Mouse (Mus musculus) liver, embryonic 13.5 days (tissue): Measurements from ENCODE around the gene Atp5mpl. TPM values are rescaled to one million over a fixed set of nuclear protein-coding genes. Genes with fewer than 3 reads are reported as not detected.
A peak's percentile ranks its signal among the peaks of the same experiment; 100 is the strongest.

Experiments used
- ATAC-seq: fragments of 200-750 bp; cut with Nextera tagmentation; 2 replicates; pipeline ENCODE4 v1.8.0; 2017; ENCODE audit warnings: low read depth, mild to moderate bottlenecking, moderate number of reproducible peaks, moderate library complexity
- DNase-seq: peaks from one replicate; pipeline ENCODE4 v3.0.0; 2022
- H3K27ac ChIP-seq: fragments of 300-500 bp; sonication (generic); 2 replicates; pipeline ENCODE4 v1.5.1; 2015; ENCODE audit warnings: moderate library complexity, mild to moderate bottlenecking, inconsistent platforms
- H3K27me3 ChIP-seq: fragments of 300-500 bp; sonication (generic); 2 replicates; pipeline ENCODE4 v1.6.1; 2015; ENCODE audit warnings: mild to moderate bottlenecking, inconsistent platforms
- H3K36me3 ChIP-seq: fragments of 300-500 bp; sonication (generic); 2 replicates; pipeline ENCODE4 v1.6.1; 2015; ENCODE audit warnings: mild to moderate bottlenecking, inconsistent platforms
- H3K4me1 ChIP-seq: fragments of 300-500 bp; sonication (generic); replicated peaks from 2 replicates; pipeline ENCODE4 v1.6.1; 2015; ENCODE audit warnings: inconsistent platforms
- H3K4me2 ChIP-seq: fragments of 300-500 bp; sonication (generic); 2 replicates; pipeline ENCODE4 v1.6.1; 2015; ENCODE audit warnings: inconsistent platforms, mild to moderate bottlenecking, moderate library complexity
- H3K4me3 ChIP-seq: fragments of 300-500 bp; sonication (generic); replicated peaks from 2 replicates; pipeline ENCODE4 v1.5.1; 2015; ENCODE audit warnings: mild to moderate bottlenecking, inconsistent platforms
- H3K9ac ChIP-seq: fragments of 300-500 bp; sonication (generic); 2 replicates; pipeline ENCODE4 v1.6.1; 2015; ENCODE audit warnings: mild to moderate bottlenecking, inconsistent platforms
- H3K9me3 ChIP-seq: fragments of 300-500 bp; sonication (generic); replicated peaks from 2 replicates; pipeline ENCODE4 v1.6.1; 2016; ENCODE audit warnings: inconsistent platforms
- WGBS: fragments of 180-500 bp; shearing (Covaris S2); methylation state at CpG from one replicate; pipeline ENCODE4 v1.1.7; 2015; ENCODE audit not compliant: insufficient replicate concordance; 5-methylcytosine and 5-hydroxymethylcytosine counted together
- polyA plus RNA-seq: library from polyadenylated mRNA; unstranded; fragments of >200 nt; fragmentation: Nextera tagmentation; extraction: Ambion mirVana; gene quantifications from 2 replicates; pipeline ENCODE4 v1.2.1, GENCODE M21; 2015

Gene Atp5mpl
- polyA plus RNA-seq, 1 experiment from 2014 or later, result 627 TPM

- ATAC-seq (no peak), DNase-seq (no peak)
- no peak overlapping the region for H3K27ac ChIP-seq
- H3K9ac ChIP-seq, result no peak overlapping the region
- WGBS, result 61% methylated on average over 3 of the region's 3 CpGs
- no peaks in the 10 kb centered on the region for H3K27me3 ChIP-seq
- no peaks in the 10 kb centered on the region for H3K36me3 ChIP-seq
- H3K4me3 ChIP-seq, result no peak overlapping the region
- H3K4me1 ChIP-seq, result peaks cover 34% of the 10 kb centered on the region
- H3K4me2 ChIP-seq, result no peak overlapping the region
- no peaks in the 10 kb centered on the region for H3K9me3 ChIP-seq
These were observed 34.3 kb downstream of the Atp5mpl start for GRCm38 (mm10) chr12:111932513-111932912.

- H3K27ac ChIP-seq, result no peak overlapping the region
- no peak overlapping the region for H3K9ac ChIP-seq
- DNase-seq (no peak), ATAC-seq (no peak)
- H3K9me3 ChIP-seq, result no peaks in the 10 kb centered on the region
- H3K27me3 ChIP-seq, result no peaks in the 10 kb centered on the region
- WGBS, result 71% methylated on average over 9 of the region's 9 CpGs
- H3K4me1 ChIP-seq, result peaks cover 25% of the 10 kb centered on the region
- no peak overlapping the region for H3K4me2 ChIP-seq
- no peaks in the 10 kb centered on the region for H3K36me3 ChIP-seq
- H3K4me3 ChIP-seq, result no peak overlapping the region
These were observed 35.3 kb downstream of the Atp5mpl start for GRCm38 (mm10) chr12:111931411-111932025.

- DNase-seq, result no peak
- Histone ChIP-seq H3K4me3 (no peak overlapping the region), H3K27ac (no peak overlapping the region), H3K4me1 (peaks cover 25% of the 10 kb centered on the region), H3K4me2 (no peak overlapping the region), H3K36me3 (no peaks in the 10 kb centered on the region), H3K27me3 (no peaks in the 10 kb centered on the region), H3K9me3 (no peaks in the 10 kb centered on the region), H3K9ac (no peak overlapping the region)
- ATAC-seq, result no peak
- WGBS, result 80% methylated on average over 18 of the region's 18 CpGs
These were observed 38.3 kb downstream of the Atp5mpl start for GRCm38 (mm10) chr12:111928411-111928966.

GRCm38 (mm10) chr12:111927338-111927737 is 39.4 kb downstream of the Atp5mpl start:
- no peak overlapping the region for H3K4me2 ChIP-seq
- no peak overlapping the region for H3K9ac ChIP-seq
- H3K9me3 ChIP-seq, result no peaks in the 10 kb centered on the region
- WGBS, result 62% methylated on average over 1 of the region's 1 CpGs
- no peak overlapping the region for H3K4me3 ChIP-seq
- ATAC-seq (no peak), DNase-seq (no peak)
- peaks cover 24% of the 10 kb centered on the region for H3K4me1 ChIP-seq
- no peaks in the 10 kb centered on the region for H3K36me3 ChIP-seq
- H3K27ac ChIP-seq, result no peak overlapping the region
- H3K27me3 ChIP-seq, result no peaks in the 10 kb centered on the region

GRCm38 (mm10) chr12:111923117-111923516 is 43.7 kb downstream of the Atp5mpl start:
- Histone ChIP-seq H3K4me3 (no peak overlapping the region), H3K27me3 (peaks cover 4% of the 10 kb centered on the region), H3K9ac (peak overlapping the region; percentile 19; the same call in 1 of the 2 replicates), H3K36me3 (no peaks in the 10 kb centered on the region), H3K27ac (peak overlapping the region; percentile 54), H3K4me2 (no peak overlapping the region), H3K9me3 (no peaks in the 10 kb centered on the region), H3K4me1 (peaks cover 20% of the 10 kb centered on the region)
- ATAC-seq (peak; percentile 79), DNase-seq (peak; percentile 28)
- 45% methylated on average over 6 of the region's 6 CpGs for WGBS

- Histone ChIP-seq H3K4me2 (no peak overlapping the region), H3K27me3 (peaks cover 10% of the 10 kb centered on the region), H3K36me3 (no peaks in the 10 kb centered on the region), H3K4me3 (no peak overlapping the region), H3K27ac (no peak overlapping the region), H3K9ac (no peak overlapping the region), H3K9me3 (no peaks in the 10 kb centered on the region), H3K4me1 (peaks cover 20% of the 10 kb centered on the region)
- WGBS, result 22% methylated on average over 9 of the region's 9 CpGs
- no peak for DNase-seq
- no peak for ATAC-seq
These were observed 46.7 kb downstream of the Atp5mpl start for GRCm38 (mm10) chr12:111920046-111920445.

- no peaks in the 10 kb centered on the region for H3K9me3 ChIP-seq
- H3K27me3 ChIP-seq, result peaks cover 10% of the 10 kb centered on the region
- ATAC-seq, result no peak
- DNase-seq, result no peak
- no peak overlapping the region for H3K4me3 ChIP-seq
- H3K9ac ChIP-seq, result no peak overlapping the region
- H3K4me1 ChIP-seq, result peaks cover under 1% of the 10 kb centered on the region; the same call in 1 of the 2 replicates
- WGBS, result 49% methylated on average over 12 of the region's 12 CpGs
- H3K36me3 ChIP-seq, result no peaks in the 10 kb centered on the region
- no peak overlapping the region; the same call in 1 of the 2 replicates for H3K27ac ChIP-seq
- no peak overlapping the region for H3K4me2 ChIP-seq
These were observed 50.1 kb downstream of the Atp5mpl start for GRCm38 (mm10) chr12:111916514-111917217.

GRCm38 (mm10) chr12:111915781-111916180 is 51.0 kb downstream of the Atp5mpl start:
- ATAC-seq (no peak), DNase-seq (no peak)
- Histone ChIP-seq H3K4me1 (peaks cover 7% of the 10 kb centered on the region; the same call in 1 of the 2 replicates), H3K4me2 (no peak overlapping the region), H3K27me3 (peaks cover 17% of the 10 kb centered on the region), H3K4me3 (no peak overlapping the region), H3K9ac (no peak overlapping the region), H3K36me3 (no peaks in the 10 kb centered on the region), H3K9me3 (no peaks in the 10 kb centered on the region), H3K27ac (no peak overlapping the region)
- WGBS, result 79% methylated on average over 6 of the region's 6 CpGs

- H3K4me2 ChIP-seq, result no peak overlapping the region
- H3K27me3 ChIP-seq, result peaks cover 22% of the 10 kb centered on the region
- peaks cover 14% of the 10 kb centered on the region for H3K4me1 ChIP-seq
- no peak for DNase-seq
- H3K9ac ChIP-seq, result no peak overlapping the region
- no peak for ATAC-seq
- 31% methylated on average over 3 of the region's 3 CpGs for WGBS
- H3K4me3 ChIP-seq, result no peak overlapping the region
- H3K27ac ChIP-seq, result no peak overlapping the region
- H3K9me3 ChIP-seq, result no peaks in the 10 kb centered on the region
- no peaks in the 10 kb centered on the region for H3K36me3 ChIP-seq
These were observed 52.7 kb downstream of the Atp5mpl start for GRCm38 (mm10) chr12:111914031-111914430.

GRCm38 (mm10) chr12:111912802-111913201 is 54.0 kb downstream of the Atp5mpl start:
- Histone ChIP-seq H3K4me2 (no peak overlapping the region), H3K4me3 (no peak overlapping the region), H3K9me3 (no peaks in the 10 kb centered on the region), H3K36me3 (no peaks in the 10 kb centered on the region), H3K9ac (no peak overlapping the region), H3K27me3 (peaks cover 21% of the 10 kb centered on the region), H3K27ac (no peak overlapping the region), H3K4me1 (peaks cover 23% of the 10 kb centered on the region)
- ATAC-seq (no peak), DNase-seq (no peak)
- WGBS, result 71% methylated on average over 7 of the region's 7 CpGs

- H3K27me3 ChIP-seq, result peaks cover 18% of the 10 kb centered on the region
- 68% methylated on average over 2 of the region's 2 CpGs for WGBS
- H3K4me1 ChIP-seq, result peaks cover 30% of the 10 kb centered on the region
- H3K36me3 ChIP-seq, result no peaks in the 10 kb centered on the region
- no peak overlapping the region for H3K27ac ChIP-seq
- H3K9me3 ChIP-seq, result no peaks in the 10 kb centered on the region
- ATAC-seq (no peak), DNase-seq (no peak)
- H3K9ac ChIP-seq, result no peak overlapping the region
- H3K4me2 ChIP-seq, result no peak overlapping the region
- H3K4me3 ChIP-seq, result no peak overlapping the region
These were observed 55.0 kb downstream of the Atp5mpl start for GRCm38 (mm10) chr12:111911796-111912195.
